Mouse (Mus musculus) heart, embryonic 13.5 days (tissue): ENCODE data around the gene Tbc1d5. TPM values are rescaled to one million over a fixed set of nuclear protein-coding genes. Genes with fewer than 3 reads are reported as not detected.

Source experiments
- ATAC-seq: fragments of 200-750 bp; cut with Nextera tagmentation; 2 replicates; pipeline ENCODE4 v1.8.0; 2017; ENCODE audit warnings: moderate TSS enrichment; ENCODE audit not compliant: insufficient number of reproducible peaks, low FRiP score, low TSS enrichment; ENCODE audit errors: extremely low read depth
- H3K27ac ChIP-seq: fragments of 300-500 bp; sonication (generic); replicated peaks from 2 replicates; pipeline ENCODE4 v1.5.1; 2015; ENCODE audit warnings: moderate library complexity, mild to moderate bottlenecking, inconsistent platforms
- H3K27me3 ChIP-seq: fragments of 300-500 bp; sonication (generic); replicated peaks from 2 replicates; pipeline ENCODE4 v1.6.1; 2015; ENCODE audit warnings: mild to moderate bottlenecking, inconsistent platforms
- H3K36me3 ChIP-seq: fragments of 300-500 bp; sonication (generic); 2 replicates; pipeline ENCODE4 v1.6.1; 2015; ENCODE audit warnings: mild to moderate bottlenecking, inconsistent platforms
- H3K4me1 ChIP-seq: fragments of 300-500 bp; sonication (generic); 2 replicates; pipeline ENCODE4 v1.6.1; 2015; ENCODE audit warnings: inconsistent platforms
- H3K4me2 ChIP-seq: fragments of 300-500 bp; sonication (generic); 2 replicates; pipeline ENCODE4 v1.6.1; 2015; ENCODE audit warnings: inconsistent platforms, mild to moderate bottlenecking, moderate library complexity
- H3K4me3 ChIP-seq: fragments of 300-500 bp; sonication (generic); 2 replicates; pipeline ENCODE4 v1.5.1; 2015; ENCODE audit warnings: moderate library complexity, mild to moderate bottlenecking, inconsistent platforms
- H3K9ac ChIP-seq: fragments of 300-500 bp; sonication (generic); 2 replicates; pipeline ENCODE4 v1.6.1; 2015; ENCODE audit warnings: inconsistent platforms, mild to moderate bottlenecking, moderate library complexity
- H3K9me3 ChIP-seq: fragments of 300-500 bp; sonication (generic); 2 replicates; pipeline ENCODE4 v1.6.1; 2016; ENCODE audit warnings: inconsistent platforms
- WGBS: fragments of 180-500 bp; shearing (Covaris S2); methylation state at CpG from one replicate; pipeline ENCODE4 v1.1.7; 2015; ENCODE audit warnings: mixed read lengths; 5-methylcytosine and 5-hydroxymethylcytosine counted together
- polyA plus RNA-seq: library from polyadenylated mRNA; unstranded; fragments of >200 nt; fragmentation: Nextera tagmentation; extraction: Ambion mirVana; gene quantifications from 2 replicates; pipeline ENCODE4 v1.2.1, GENCODE M21; 2015

Gene Tbc1d5
- polyA plus RNA-seq, 1 experiment from 2014 or later, result 7.5 TPM

DNA sequence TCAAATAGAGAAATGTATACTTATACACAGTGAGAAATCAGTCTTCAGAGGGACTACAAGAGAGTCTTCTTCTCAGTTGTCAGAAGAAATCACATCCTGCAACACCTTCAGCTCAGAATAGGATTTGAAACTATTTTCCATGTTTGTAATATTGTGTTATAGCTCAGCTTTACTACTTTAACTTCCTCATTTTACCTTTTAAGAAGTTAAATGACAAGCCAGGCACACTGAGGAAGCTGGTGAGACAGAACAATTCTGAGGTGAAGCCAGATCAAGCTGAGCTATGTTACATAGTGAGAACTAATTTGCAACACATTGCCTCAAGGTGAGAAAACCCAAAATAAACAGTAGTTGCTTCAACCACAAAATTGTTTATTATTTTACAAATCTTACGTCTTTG lies 135.3 kb downstream of the Tbc1d5 start:
- 38% methylated on average over 1 of the region's 1 CpGs for WGBS
- no peak overlapping the region for H3K27ac ChIP-seq

GRCm38 (mm10) chr17:51040861-51041260 lies 138.3 kb downstream of the Tbc1d5 start:
- Histone ChIP-seq H3K36me3 (no peaks in the 10 kb centered on the region), H3K9me3 (no peaks in the 10 kb centered on the region), H3K4me1 (no peaks in the 10 kb centered on the region), H3K27me3 (no peaks in the 10 kb centered on the region), H3K4me3 (no peak overlapping the region), H3K4me2 (no peak overlapping the region), H3K27ac (no peak overlapping the region), H3K9ac (no peak overlapping the region)
- 8% methylated on average over 1 of the region's 1 CpGs for WGBS
- ATAC-seq, result no peak

More for the DNA sequence above, 135.3 kb downstream of the Tbc1d5 start:
- Histone ChIP-seq H3K27me3 (no peaks in the 10 kb centered on the region), H3K4me3 (no peak overlapping the region), H3K4me1 (no peaks in the 10 kb centered on the region), H3K9ac (no peak overlapping the region), H3K36me3 (no peaks in the 10 kb centered on the region), H3K4me2 (no peak overlapping the region), H3K9me3 (no peaks in the 10 kb centered on the region)
- no peak for ATAC-seq

GRCm38 (mm10) chr17:51023227-51023626 lies 155.9 kb downstream of the Tbc1d5 start:
- Histone ChIP-seq H3K27me3 (no peaks in the 10 kb centered on the region), H3K36me3 (no peaks in the 10 kb centered on the region)

DNA sequence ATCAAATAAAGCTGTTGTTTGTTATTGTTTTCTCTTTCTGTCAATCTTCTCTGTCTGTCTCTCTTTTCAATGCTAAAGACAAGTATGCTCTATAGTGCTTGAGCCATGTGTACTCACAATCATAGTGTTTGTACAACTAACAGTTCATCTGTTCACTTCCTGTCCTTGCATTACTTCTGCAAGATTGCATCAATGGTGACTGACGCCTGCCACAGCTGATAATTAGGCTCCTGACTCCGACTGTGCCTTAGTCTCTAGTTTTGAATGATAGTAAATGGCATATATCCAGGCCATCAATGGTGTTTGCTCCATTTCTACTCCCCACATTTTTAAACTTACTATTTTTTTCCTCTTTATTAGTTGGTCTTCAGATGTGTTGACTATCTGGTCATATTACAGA lies 162.8 kb downstream of the Tbc1d5 start:
- no peaks in the 10 kb centered on the region for H3K9me3 ChIP-seq
- no peak for ATAC-seq
- H3K9ac ChIP-seq, result no peak overlapping the region
- 55% methylated on average over 2 of the region's 2 CpGs for WGBS
- no peaks in the 10 kb centered on the region for H3K27me3 ChIP-seq
- H3K27ac ChIP-seq, result no peak overlapping the region
- no peaks in the 10 kb centered on the region for H3K36me3 ChIP-seq
- H3K4me3 ChIP-seq, result no peak overlapping the region
- H3K4me1 ChIP-seq, result 0 out of 2 replicates have a peak, but pooled peaks cover 4% of the 10 kb centered on the region
- H3K4me2 ChIP-seq, result no peak overlapping the region

More at GRCm38 (mm10) chr17:51023227-51023626, 155.9 kb downstream of the Tbc1d5 start:
- Histone ChIP-seq H3K9ac (no peak overlapping the region), H3K9me3 (no peaks in the 10 kb centered on the region), H3K4me1 (0 out of 2 replicates have a peak, but pooled peaks cover 4% of the 10 kb centered on the region), H3K4me2 (no peak overlapping the region), H3K4me3 (no peak overlapping the region), H3K27ac (no peak overlapping the region)
- ATAC-seq, result no peak
- 77% methylated on average over 5 of the region's 5 CpGs for WGBS

GRCm38 (mm10) chr17:51013908-51014307 lies 165.2 kb downstream of the Tbc1d5 start:
- ATAC-seq, result no peak
- Histone ChIP-seq H3K4me1 (no peaks in the 10 kb centered on the region), H3K36me3 (no peaks in the 10 kb centered on the region), H3K27ac (no peak overlapping the region), H3K27me3 (no peaks in the 10 kb centered on the region), H3K9ac (no peak overlapping the region), H3K9me3 (no peaks in the 10 kb centered on the region), H3K4me3 (no peak overlapping the region), H3K4me2 (no peak overlapping the region)

DNA sequence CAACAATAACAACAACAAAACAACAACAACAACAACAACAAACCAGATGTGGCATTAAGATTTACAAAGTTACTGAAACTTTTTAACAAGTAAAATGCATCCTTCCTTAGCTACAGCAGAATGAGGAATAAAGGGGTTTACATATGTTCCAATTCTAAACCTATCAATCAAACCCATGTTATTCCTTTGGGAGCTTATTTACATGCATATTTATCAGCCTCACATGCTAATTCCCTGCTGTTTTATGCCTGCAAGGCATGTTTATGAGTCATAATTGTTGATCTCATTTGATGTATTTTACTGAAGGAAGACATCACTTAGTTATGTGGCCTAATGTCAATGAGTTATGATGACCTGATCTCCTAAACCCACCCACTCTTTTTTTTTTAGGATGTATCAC lies 176.0 kb downstream of the Tbc1d5 start:
- no peak overlapping the region for H3K4me3 ChIP-seq
- no peak overlapping the region for H3K4me2 ChIP-seq
- H3K27me3 ChIP-seq, result no peaks in the 10 kb centered on the region
- H3K9ac ChIP-seq, result no peak overlapping the region
- no peaks in the 10 kb centered on the region for H3K4me1 ChIP-seq
- peaks cover 7% of the 10 kb centered on the region for H3K9me3 ChIP-seq
- no peak overlapping the region for H3K27ac ChIP-seq
- ATAC-seq, result no peak
- no peaks in the 10 kb centered on the region for H3K36me3 ChIP-seq

GRCm38 (mm10) chr17:50998216-50998615 lies 180.9 kb downstream of the Tbc1d5 start:
- H3K4me2 ChIP-seq, result no peak overlapping the region
- H3K4me1 ChIP-seq, result no peaks in the 10 kb centered on the region
- no peak overlapping the region for H3K4me3 ChIP-seq
- no peak overlapping the region for H3K27ac ChIP-seq
- no peaks in the 10 kb centered on the region for H3K27me3 ChIP-seq
- no peak for ATAC-seq
- WGBS, result 59% methylated on average over 1 of the region's 1 CpGs
- H3K9ac ChIP-seq, result no peak overlapping the region
- no peaks in the 10 kb centered on the region for H3K36me3 ChIP-seq
- H3K9me3 ChIP-seq, result peaks cover 4% of the 10 kb centered on the region; the same call in 1 of the 2 replicates

DNA sequence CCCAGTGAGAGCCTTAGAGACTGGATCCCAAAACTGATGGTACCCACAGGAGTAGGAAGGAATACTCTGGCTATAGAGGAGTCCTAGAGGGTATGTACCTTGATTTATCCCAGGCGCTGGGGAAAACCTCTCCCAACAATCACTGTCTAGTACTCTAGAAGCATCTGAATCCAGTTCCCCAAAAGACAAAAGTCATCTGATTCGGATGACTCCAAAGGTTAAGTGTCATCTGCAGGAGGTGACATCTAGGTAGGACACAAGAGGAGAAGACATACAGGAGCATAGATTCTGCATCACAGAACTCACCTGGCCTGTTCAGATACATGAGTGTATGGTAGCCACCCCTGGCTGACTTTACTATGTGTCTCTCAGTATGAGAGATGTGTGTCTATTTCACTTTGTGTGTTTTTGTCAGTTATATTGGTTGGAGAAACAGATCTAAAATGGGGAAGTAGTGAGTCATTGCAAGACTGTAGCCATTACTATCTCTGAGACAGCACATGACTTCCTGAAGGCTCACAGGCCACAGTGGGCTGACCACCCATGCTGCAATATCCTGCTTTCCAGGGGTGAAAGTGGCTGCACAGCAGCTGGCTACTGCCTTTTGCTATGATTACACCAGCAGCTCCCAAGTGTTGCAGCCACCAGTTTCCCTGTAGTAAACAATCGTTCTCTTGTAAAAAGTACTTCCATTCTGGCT lies 185.7 kb downstream of the Tbc1d5 start:
- Histone ChIP-seq H3K27ac (peak overlapping the region; percentile 39; the same call in 1 of the 2 replicates), H3K4me1 (no peaks in the 10 kb centered on the region), H3K4me3 (no peak overlapping the region), H3K4me2 (no peak overlapping the region), H3K36me3 (no peaks in the 10 kb centered on the region), H3K9me3 (no peaks in the 10 kb centered on the region; the same call in 1 of the 2 replicates), H3K27me3 (no peaks in the 10 kb centered on the region), H3K9ac (no peak overlapping the region)
- 72% methylated on average over 3 of the region's 3 CpGs for WGBS
- ATAC-seq, result no peak

- Histone ChIP-seq H3K27ac (no peak overlapping the region), H3K9me3 (no peaks in the 10 kb centered on the region; the same call in 1 of the 2 replicates), H3K27me3 (no peaks in the 10 kb centered on the region), H3K4me3 (no peak overlapping the region), H3K4me2 (no peak overlapping the region), H3K9ac (no peak overlapping the region), H3K4me1 (no peaks in the 10 kb centered on the region), H3K36me3 (no peaks in the 10 kb centered on the region)
- WGBS, result 85% methylated on average over 2 of the region's 2 CpGs
- ATAC-seq, result no peak
Measured at GRCm38 (mm10) chr17:50990770-50991405, 188.3 kb downstream of the Tbc1d5 start.

- no peak overlapping the region for H3K4me2 ChIP-seq
- no peaks in the 10 kb centered on the region for H3K27me3 ChIP-seq
- H3K27ac ChIP-seq, result no peak overlapping the region
- no peak overlapping the region for H3K9ac ChIP-seq
- ATAC-seq, result no peak
- no peaks in the 10 kb centered on the region for H3K4me1 ChIP-seq
- H3K4me3 ChIP-seq, result no peak overlapping the region
- no peaks in the 10 kb centered on the region; the same call in 1 of the 2 replicates for H3K9me3 ChIP-seq
- H3K36me3 ChIP-seq, result no peaks in the 10 kb centered on the region
- WGBS, result 74% methylated on average over 3 of the region's 3 CpGs
Measured at GRCm38 (mm10) chr17:50987935-50988334, 191.2 kb downstream of the Tbc1d5 start.

- Histone ChIP-seq H3K36me3 (no peaks in the 10 kb centered on the region), H3K9ac (no peak overlapping the region), H3K9me3 (no peaks in the 10 kb centered on the region), H3K4me2 (no peak overlapping the region), H3K4me3 (no peak overlapping the region), H3K27me3 (no peaks in the 10 kb centered on the region), H3K4me1 (peaks cover 4% of the 10 kb centered on the region; the same call in 1 of the 2 replicates), H3K27ac (no peak overlapping the region)
- ATAC-seq, result no peak
- WGBS, result 65% methylated on average over 5 of the region's 5 CpGs
Measured at GRCm38 (mm10) chr17:50981933-50982332, 197.2 kb downstream of the Tbc1d5 start.

DNA sequence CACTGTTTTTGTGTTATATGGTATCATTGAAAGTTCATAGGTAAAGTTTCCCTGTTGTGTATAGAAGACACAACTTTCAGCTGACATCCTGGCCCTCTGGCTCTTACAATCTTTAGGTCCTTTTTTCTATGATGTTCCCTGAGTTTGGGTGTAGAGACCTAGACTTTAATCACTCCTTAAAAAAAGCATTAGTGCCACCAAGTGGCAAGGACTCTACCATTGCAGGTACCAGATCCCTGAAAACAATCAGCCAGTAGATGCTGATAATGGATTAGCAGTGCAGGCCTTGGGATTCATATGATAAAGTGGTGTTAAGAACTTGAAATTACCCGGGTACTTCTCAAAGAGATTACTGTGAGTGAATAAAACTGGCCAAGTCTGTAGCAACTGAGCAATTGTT lies 207.0 kb downstream of the Tbc1d5 start:
- no peaks in the 10 kb centered on the region for H3K27me3 ChIP-seq
- H3K9ac ChIP-seq, result no peak overlapping the region
- WGBS, result 10% methylated on average over 1 of the region's 1 CpGs
- H3K9me3 ChIP-seq, result no peaks in the 10 kb centered on the region
- H3K27ac ChIP-seq, result no peak overlapping the region
- H3K36me3 ChIP-seq, result no peaks in the 10 kb centered on the region
- no peak overlapping the region for H3K4me3 ChIP-seq
- no peak for ATAC-seq
- no peak overlapping the region for H3K4me2 ChIP-seq
- no peaks in the 10 kb centered on the region for H3K4me1 ChIP-seq
